Mouse (Mus musculus) ES-E14 (cell line): ENCODE data around the gene Rab1a.

Experiments
- CHD2 ChIP-seq: IDR thresholded peaks from 2 replicates; pipeline ENCODE4 v1.6.1; 2014; ENCODE audit warnings: mild to moderate bottlenecking, low read depth, low read length, inconsistent platforms
- HCFC1 ChIP-seq: IDR thresholded peaks from 2 replicates; pipeline ENCODE4 v1.6.1; 2012; ENCODE audit warnings: low read length, inconsistent platforms, borderline replicate concordance; ENCODE audit not compliant: insufficient read depth
- MAFK ChIP-seq: IDR thresholded peaks from 2 replicates; pipeline ENCODE4 v1.6.1; 2014; ENCODE audit warnings: mild to moderate bottlenecking, low read depth, low read length, inconsistent platforms; ENCODE audit not compliant: insufficient read depth
- ZC3H11A ChIP-seq: IDR thresholded peaks from 2 replicates; pipeline ENCODE4 v1.6.1; 2012; ENCODE audit warnings: low read depth, mild to moderate bottlenecking, inconsistent platforms, low read length, borderline replicate concordance
- ZNF384 ChIP-seq: IDR thresholded peaks from 2 replicates; pipeline ENCODE4 v1.6.1; 2012; ENCODE audit warnings: low read depth, low read length, inconsistent platforms

GRCm38 (mm10) chr11:20207589-20207988 lies 6.4 kb downstream of the Rab1a start:
- TF ChIP-seq CHD2 (no peak), MAFK (no peak), ZC3H11A (no peak), ZNF384 (peak; percentile 66; the same call in 1 of the 2 replicates), HCFC1 (no peak)
